Mouse (Mus musculus) megakaryocyte, embryonic 14.5 days (primary cell): ENCODE results near the gene Slc4a1ap. TPM values are rescaled to one million over a fixed set of nuclear protein-coding genes. Genes with fewer than 3 reads are reported as not detected.

Source experiments
- H3K27me3 ChIP-seq: replicated peaks from 2 replicates; pipeline ENCODE3; 2012; ENCODE audit warnings: inconsistent platforms
- H3K36me3 ChIP-seq: replicated peaks from 2 replicates; pipeline ENCODE3; 2012; ENCODE audit warnings: low read length, inconsistent platforms, mixed read lengths
- H3K4me1 ChIP-seq: 2 replicates; pipeline ENCODE4 v1.6.1; 2012; ENCODE audit warnings: inconsistent platforms
- H3K4me3 ChIP-seq: replicated peaks from 2 replicates; pipeline ENCODE3; 2012; ENCODE audit warnings: moderate library complexity, mild to moderate bottlenecking, inconsistent platforms
- H3K9me3 ChIP-seq: 2 replicates; pipeline ENCODE4 v1.6.1; 2012; ENCODE audit warnings: inconsistent platforms
- FLI1 ChIP-seq: IDR thresholded peaks from 2 replicates; pipeline ENCODE4 v1.6.1; 2012; ENCODE audit warnings: low read length, inconsistent platforms, mixed read lengths
- GATA1 ChIP-seq: IDR thresholded peaks from 3 replicates; pipeline ENCODE4 v1.6.1; 2012; ENCODE audit warnings: mixed read lengths, low read length, inconsistent platforms, borderline replicate concordance
- polyA plus RNA-seq: library from polyadenylated mRNA; stranded (reverse); fragments of >175 nt; gene quantifications from 2 replicates; pipeline ENCODE4 v1.2.3, GENCODE M21; 2012; ENCODE audit warnings: low replicate concordance; ENCODE audit not compliant: insufficient read depth

The Slc4a1ap gene
- polyA plus RNA-seq = 8.4 and 21.3 TPM in 2 replicates

- Histone ChIP-seq H3K4me1 (peaks cover 41% of the 10 kb centered on the region), H3K36me3 (peaks cover 60% of the 10 kb centered on the region), H3K27me3 (no peaks in the 10 kb centered on the region), H3K9me3 (no peaks in the 10 kb centered on the region), H3K4me3 (peak within 1 kb of the TSS; percentile 98)
- TF ChIP-seq FLI1 (no peak), GATA1 (no peak)
These were observed at the start of gene Slc4a1ap for GRCm38 (mm10) chr5:31526354-31527116. Gene Slc4a1ap, plus strand, starts transcription at chr5:31526995.

- no peak for TF ChIP-seq GATA1
- no peak for TF ChIP-seq FLI1
- no peaks in the 10 kb centered on the region for H3K27me3 ChIP-seq
- no peaks in the 10 kb centered on the region for H3K9me3 ChIP-seq
- H3K36me3 ChIP-seq = peaks cover 70% of the 10 kb centered on the region
- H3K4me1 ChIP-seq = peaks cover 9% of the 10 kb centered on the region
- H3K4me3 ChIP-seq = no peak overlapping the region
These were observed 46.3 kb upstream of the Slc4a1ap start for GRCm38 (mm10) chr5:31480536-31480935.

DNA sequence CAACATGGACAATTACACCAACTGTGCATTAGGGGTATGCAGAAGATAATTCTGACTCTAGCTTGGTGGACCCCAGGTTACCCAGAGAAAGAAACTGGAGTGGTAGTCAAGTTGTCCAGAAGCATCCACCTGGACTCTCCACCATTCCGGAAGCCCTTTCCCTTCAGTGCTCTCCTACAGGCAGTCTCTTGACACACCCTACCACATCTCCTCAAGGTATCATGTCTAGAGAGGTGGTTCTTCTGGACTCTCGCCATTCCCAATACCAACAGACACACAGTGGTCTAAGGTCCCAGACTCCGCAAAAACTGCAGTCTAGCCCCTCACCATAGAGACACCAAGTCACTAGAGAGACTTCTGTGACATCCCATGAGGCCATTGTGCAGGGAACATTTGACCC, 41.4 kb upstream of the Slc4a1ap start, which contains the start of gene 4930548H24Rik:
Gene 4930548H24Rik (plus strand): TSS at position 301 of the 400 bp plus-strand sequence.
- no peak within 1 kb of the TSS for H3K4me3 ChIP-seq
- H3K27me3 ChIP-seq = no peaks in the 10 kb centered on the region
- peaks cover 9% of the 10 kb centered on the region for H3K4me1 ChIP-seq
- no peaks in the 10 kb centered on the region for H3K9me3 ChIP-seq
- no peak for TF ChIP-seq GATA1
- TF ChIP-seq FLI1 = no peak
- H3K36me3 ChIP-seq = peaks cover 24% of the 10 kb centered on the region

GRCm38 (mm10) chr5:31487889-31488288, 38.9 kb upstream of the Slc4a1ap start:
- Histone ChIP-seq H3K9me3 (peaks cover 9% of the 10 kb centered on the region), H3K27me3 (peaks cover 10% of the 10 kb centered on the region), H3K36me3 (peaks cover 3% of the 10 kb centered on the region), H3K4me3 (no peak overlapping the region), H3K4me1 (no peaks in the 10 kb centered on the region)
- TF ChIP-seq FLI1 (no peak), GATA1 (no peak)

GRCm38 (mm10) chr5:31489116-31489769, 37.6 kb upstream of the Slc4a1ap start:
- no peak for TF ChIP-seq FLI1
- H3K4me3 ChIP-seq = no peak overlapping the region
- H3K9me3 ChIP-seq = peaks cover 9% of the 10 kb centered on the region
- H3K36me3 ChIP-seq = peaks cover 3% of the 10 kb centered on the region
- H3K4me1 ChIP-seq = peaks cover 4% of the 10 kb centered on the region; the same call in 1 of the 2 replicates
- peaks cover 10% of the 10 kb centered on the region for H3K27me3 ChIP-seq

- no peak for TF ChIP-seq GATA1
- TF ChIP-seq FLI1 = no peak
- H3K4me3 ChIP-seq = no peak overlapping the region
- peaks cover 10% of the 10 kb centered on the region for H3K36me3 ChIP-seq
- peaks cover 10% of the 10 kb centered on the region for H3K27me3 ChIP-seq
- peaks cover 9% of the 10 kb centered on the region for H3K9me3 ChIP-seq
- H3K4me1 ChIP-seq = peaks cover 18% of the 10 kb centered on the region
These were observed 34.8 kb upstream of the Slc4a1ap start for GRCm38 (mm10) chr5:31492031-31492430.

DNA sequence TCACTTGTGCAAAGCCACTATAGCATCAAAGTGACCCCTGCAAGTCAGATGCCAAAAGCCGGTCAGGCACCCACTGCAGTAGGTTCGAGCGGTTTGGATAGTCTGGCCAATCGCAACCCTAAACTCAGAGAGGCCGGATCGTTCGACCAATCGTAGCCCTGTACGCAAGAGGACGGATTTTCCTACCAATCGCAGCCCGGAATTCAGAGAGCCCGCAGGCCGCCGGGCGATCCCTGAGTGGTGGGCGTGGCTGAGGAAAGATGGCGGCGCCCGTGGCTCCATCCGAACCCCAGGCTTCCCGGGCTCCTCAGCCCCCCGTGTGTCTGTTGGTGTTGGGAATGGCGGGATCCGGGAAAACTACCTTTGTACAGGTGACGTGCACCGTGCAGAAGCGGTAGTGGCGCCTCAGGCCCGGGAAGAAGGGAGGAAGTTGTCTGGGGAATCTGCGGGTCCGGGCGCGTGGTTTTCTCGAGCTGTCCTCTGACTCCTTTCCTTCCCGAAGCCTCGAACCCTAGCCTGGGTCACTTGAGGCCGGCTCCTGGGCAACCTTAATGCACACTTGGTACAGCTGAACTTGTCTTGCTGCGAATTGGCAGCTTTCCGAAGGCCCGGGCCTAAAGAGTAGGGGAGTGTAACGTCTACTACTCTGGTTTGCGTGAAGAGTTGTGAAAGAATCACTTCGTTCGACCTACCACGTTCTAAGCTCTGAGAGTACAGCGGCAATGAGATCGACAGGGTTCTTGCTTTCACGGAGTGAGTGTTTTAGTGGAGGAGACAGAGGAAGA, 32.1 kb upstream of the Slc4a1ap start, which contains the start of gene Gpn1:
Gene Gpn1 (plus strand): TSS at position 229 of the 785 bp plus-strand sequence.
- peaks cover 10% of the 10 kb centered on the region for H3K27me3 ChIP-seq
- no peak for TF ChIP-seq FLI1
- TF ChIP-seq GATA1 = no peak
- H3K4me1 ChIP-seq = peaks cover 18% of the 10 kb centered on the region
- H3K36me3 ChIP-seq = peaks cover 33% of the 10 kb centered on the region
- H3K4me3 ChIP-seq = peak within 1 kb of the TSS; percentile 96
- H3K9me3 ChIP-seq = peaks cover 9% of the 10 kb centered on the region

DNA sequence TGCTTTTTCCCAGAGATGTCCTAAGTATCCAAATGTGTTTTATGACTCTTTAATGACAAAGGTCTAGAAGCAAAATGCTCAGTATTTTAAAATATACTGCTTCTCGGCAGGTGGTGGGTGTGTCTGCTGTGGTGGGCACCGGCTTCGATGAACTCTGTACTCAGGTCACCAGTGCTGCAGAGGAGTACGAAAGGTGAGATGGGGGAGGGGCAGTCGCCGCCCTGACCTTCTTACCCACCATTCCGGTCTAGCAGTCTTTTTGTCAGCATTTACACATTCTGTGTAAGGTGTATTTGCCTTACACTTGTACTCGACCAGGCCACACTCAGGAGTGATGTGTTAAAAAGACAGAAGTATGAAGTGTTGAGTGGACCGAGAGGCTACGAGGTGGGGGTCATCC, 22.0 kb upstream of the Slc4a1ap start:
- no peaks in the 10 kb centered on the region for H3K9me3 ChIP-seq
- TF ChIP-seq GATA1 = no peak
- no peak for TF ChIP-seq FLI1
- no peak overlapping the region for H3K4me3 ChIP-seq
- H3K36me3 ChIP-seq = peaks cover 93% of the 10 kb centered on the region
- H3K4me1 ChIP-seq = no peaks in the 10 kb centered on the region
- H3K27me3 ChIP-seq = no peaks in the 10 kb centered on the region

DNA sequence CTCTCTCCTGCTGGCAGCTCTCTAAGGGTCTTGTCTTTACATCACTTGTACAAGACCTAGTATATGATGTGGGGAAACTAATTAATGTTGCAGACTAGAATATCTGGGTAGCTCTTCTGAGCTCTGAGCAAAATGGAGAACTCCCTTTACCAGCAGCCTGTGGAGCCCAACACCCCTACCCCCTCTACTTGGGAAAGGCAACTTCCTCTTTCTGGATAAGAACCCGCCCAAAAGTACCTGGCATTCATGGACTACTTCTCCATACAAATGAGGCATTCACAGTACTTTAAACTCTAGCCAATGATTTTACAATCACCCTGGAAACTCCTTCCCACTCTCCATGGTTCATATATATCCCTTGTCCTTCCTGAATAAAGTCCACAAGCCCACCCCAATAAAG, 14.3 kb upstream of the Slc4a1ap start:
- no peaks in the 10 kb centered on the region for H3K9me3 ChIP-seq
- no peak overlapping the region for H3K4me3 ChIP-seq
- H3K27me3 ChIP-seq = no peaks in the 10 kb centered on the region
- H3K36me3 ChIP-seq = peaks cover 96% of the 10 kb centered on the region
- TF ChIP-seq FLI1 (no peak), GATA1 (no peak)
- peaks cover 7% of the 10 kb centered on the region for H3K4me1 ChIP-seq
